Mouse (Mus musculus): ENCODE data around the gene Fam208a.

- no peak for TF ChIP-seq POLR2A (IDR thresholded peaks at IDR 0.05; ENCODE audit: borderline replicate concordance, control insufficient read depth, low read depth, low read length)
- no peak for TF ChIP-seq CTCF (IDR thresholded peaks at IDR 0.05; ENCODE audit: control insufficient read depth, insufficient read depth, low read length)
Observed at GRCm38 (mm10) chr14:27402332-27403250, 26.0 kb upstream of the Fam208a start.

Measured in bone marrow, adult 2 months (tissue).